Mouse (Mus musculus): ENCODE measurements around the gene Slc4a7. TPM values are rescaled to one million over a fixed set of nuclear protein-coding genes. Genes with fewer than 3 reads are reported as not detected.

Gene Slc4a7
- 10 to 100 TPM; 52.5 to 56.1 TPM for total RNA-seq (2023)

GRCm38 (mm10) chr14:14701710-14702329, at the start of gene Slc4a7:
TSS of gene Slc4a7 (plus strand) at chr14:14702279.

GRCm38 (mm10) chr14:14803115-14803514, 101.0 kb downstream of the Slc4a7 start, which contains the start of gene Nek10:
TSS of gene Nek10 (plus strand) at chr14:14803415.

Other genes starting within 250 kb of the Slc4a7 start
- under 1 TPM in 1 of 2 experiments, not detected in 1; 0.12 TPM for gene Nek10, start 101.1 kb downstream of the Slc4a7 start, total RNA-seq (2023)